Mouse (Mus musculus) bone marrow, adult 2 months (tissue): Measurements from ENCODE around the gene Sox13.

ENCODE experiments used
- CTCF ChIP-seq: fragments of 200-500 bp; IDR thresholded peaks from 2 replicates; pipeline ENCODE4 v1.5.1; 2011; ENCODE audit warnings: low read length, control low read depth; ENCODE audit not compliant: control insufficient read depth, insufficient read depth
- POLR2A ChIP-seq: fragments of 200-500 bp; IDR thresholded peaks from 2 replicates; pipeline ENCODE4 v1.6.1; 2011; ENCODE audit warnings: low read depth, mild to moderate bottlenecking, control low read depth, low read length, borderline replicate concordance; ENCODE audit not compliant: control insufficient read depth

GRCm38 (mm10) chr1:133451869-133452563, 27.8 kb upstream of the Sox13 start:
- TF ChIP-seq CTCF = no peak
- TF ChIP-seq POLR2A = no peak
